Mouse (Mus musculus): ENCODE measurements around the gene Gm11077. TPM values are rescaled to one million over a fixed set of nuclear protein-coding genes. Genes with fewer than 3 reads are reported as not detected.

Gm11077 gene
- total and polyA plus RNA-seq, 2 experiments from 2014 or later, result not detected

DNA sequence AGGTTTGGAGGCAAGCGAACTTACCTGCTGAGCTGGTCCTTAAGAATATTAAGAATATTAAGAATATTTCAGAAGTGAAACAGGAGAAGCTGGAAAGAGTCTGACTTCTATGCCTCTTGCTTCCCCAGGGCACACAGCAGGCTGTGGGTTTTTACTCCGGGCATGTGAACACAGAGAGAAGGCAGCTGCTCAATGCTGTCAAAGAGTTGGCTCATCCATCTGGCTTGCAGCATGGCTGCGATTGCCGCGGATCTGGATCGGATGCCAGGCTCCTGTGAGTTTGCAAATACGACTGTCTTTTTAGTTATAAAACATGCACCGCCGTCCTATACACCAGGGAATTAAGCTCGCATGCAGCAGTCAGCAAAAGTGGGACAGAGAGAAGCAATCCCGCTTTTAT is 31.1 kb upstream of the Gm11077 start:
- no peaks in the 10 kb centered on the region for H3K36me3 ChIP-seq (ENCODE audit: insufficient read depth)
- no peaks in the 10 kb centered on the region for H3K9me3 ChIP-seq (ENCODE audit: low read length)
- no peak for TF ChIP-seq CTCF (IDR thresholded peaks at IDR 0.05; ENCODE audit: low read depth)
- 0 out of 2 replicates have a peak, but pooled peaks cover 3% of the 10 kb centered on the region for H3K27me3 ChIP-seq (ENCODE audit: insufficient read depth, low read length)
- 53% methylated on average over 11 of the region's 11 CpGs for WGBS
- no peak overlapping the region for H3K9ac ChIP-seq
- no peak overlapping the region for H3K4me2 ChIP-seq (ENCODE audit: low read depth)
- peaks cover 6% of the 10 kb centered on the region; the same call in 1 of the 2 replicates for H3K4me1 ChIP-seq (ENCODE audit: insufficient read depth)
- H3K27ac ChIP-seq (ENCODE audit: low read depth, low read length), result no peak overlapping the region
- DNase-seq (peak; percentile 90), ATAC-seq (peak; percentile 90)
- no peak overlapping the region for H3K4me3 ChIP-seq (ENCODE audit: low read depth, low read length)

DNA sequence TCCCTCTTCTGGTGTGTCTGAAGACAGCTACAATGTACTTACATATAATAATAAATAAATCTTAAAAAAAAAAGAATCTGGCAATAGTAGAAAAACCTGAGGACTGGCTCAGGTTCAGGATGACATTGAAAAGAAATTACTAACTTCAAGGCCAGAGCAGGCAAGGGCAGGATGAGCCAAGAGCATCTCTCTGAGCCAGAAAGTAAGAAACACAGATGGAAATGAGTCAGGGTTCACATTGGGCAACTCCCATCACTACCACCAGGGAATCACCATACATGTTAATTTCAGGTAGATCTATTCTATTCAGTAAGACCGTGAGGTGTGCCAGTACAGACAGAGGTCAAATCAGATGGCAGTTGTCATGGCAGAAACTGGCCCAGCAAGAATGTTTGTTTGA is 30.5 kb upstream of the Gm11077 start:
- H3K9me3 ChIP-seq (ENCODE audit: low read length), result no peaks in the 10 kb centered on the region
- DNase-seq (no peak), ATAC-seq (no peak)
- H3K27ac ChIP-seq (ENCODE audit: low read depth, low read length), result no peak overlapping the region
- no peak overlapping the region for H3K4me3 ChIP-seq (ENCODE audit: low read depth, low read length)
- no peak for TF ChIP-seq CTCF (IDR thresholded peaks at IDR 0.05; ENCODE audit: low read depth)
- no peak overlapping the region for H3K4me2 ChIP-seq (ENCODE audit: low read depth)
- H3K36me3 ChIP-seq (ENCODE audit: insufficient read depth), result no peaks in the 10 kb centered on the region
- 0 out of 2 replicates have a peak, but pooled peaks cover 3% of the 10 kb centered on the region for H3K27me3 ChIP-seq (ENCODE audit: insufficient read depth, low read length)
- no peak overlapping the region for H3K9ac ChIP-seq
- WGBS, result 94% methylated on average over 1 of the region's 1 CpGs
- peaks cover 6% of the 10 kb centered on the region; the same call in 1 of the 2 replicates for H3K4me1 ChIP-seq (ENCODE audit: insufficient read depth)

DNA sequence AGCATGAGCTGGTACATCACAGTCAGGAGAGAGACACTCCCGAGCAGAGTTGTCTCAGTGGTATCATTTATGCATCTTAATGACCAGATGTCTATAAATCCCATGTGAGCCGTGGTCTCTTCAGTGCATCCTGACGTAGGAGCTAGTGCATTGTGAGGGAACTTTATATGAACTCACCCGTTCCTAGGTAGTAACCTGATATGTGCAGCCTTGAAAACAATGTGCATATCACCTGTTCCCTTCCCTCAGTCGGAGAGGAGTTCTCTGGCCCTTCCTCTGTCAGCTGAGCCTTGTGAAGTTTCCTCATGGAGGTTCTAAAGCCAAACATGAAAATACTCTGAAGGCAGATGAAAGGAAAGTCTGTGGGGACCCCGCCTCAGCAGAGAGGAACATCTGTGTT is 27.8 kb upstream of the Gm11077 start:
- Histone ChIP-seq H3K9me3 (ENCODE audit: low read length) (no peaks in the 10 kb centered on the region), H3K27me3 (ENCODE audit: insufficient read depth, low read length) (0 out of 2 replicates have a peak, but pooled peaks cover 3% of the 10 kb centered on the region), H3K4me3 (ENCODE audit: low read depth, low read length) (no peak overlapping the region), H3K4me1 (ENCODE audit: insufficient read depth) (peaks cover 6% of the 10 kb centered on the region; the same call in 1 of the 2 replicates), H3K27ac (ENCODE audit: low read depth, low read length) (no peak overlapping the region), H3K36me3 (ENCODE audit: insufficient read depth) (no peaks in the 10 kb centered on the region), H3K4me2 (ENCODE audit: low read depth) (no peak overlapping the region), H3K9ac (no peak overlapping the region)
- WGBS, result 86% methylated on average over 6 of the region's 6 CpGs
- ATAC-seq, result no peak
- TF ChIP-seq CTCF (IDR thresholded peaks at IDR 0.05; ENCODE audit: low read depth), result no peak
- no peak for DNase-seq

DNA sequence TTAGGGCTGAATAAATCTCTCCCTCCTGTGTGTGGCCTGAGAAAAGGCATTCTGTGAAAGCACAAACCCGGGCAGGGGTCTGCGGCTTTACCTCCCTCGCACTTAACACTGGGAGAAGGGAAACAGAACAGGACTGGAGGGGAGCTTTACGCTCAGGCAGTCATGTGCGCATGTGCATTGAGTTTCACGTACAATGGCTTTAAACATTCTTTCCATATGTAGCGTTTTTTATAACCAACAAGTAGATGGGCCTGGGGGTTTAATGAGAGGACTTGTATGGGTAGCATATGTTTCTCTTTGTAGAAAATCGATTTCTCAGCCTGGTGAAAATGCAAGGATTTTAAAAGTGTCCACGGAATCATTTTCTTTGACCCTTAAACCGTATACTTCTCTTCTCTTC is 24.0 kb upstream of the Gm11077 start:
- H3K4me3 ChIP-seq (ENCODE audit: low read depth, low read length), result no peak overlapping the region
- no peak overlapping the region for H3K27ac ChIP-seq (ENCODE audit: low read depth, low read length)
- no peak for TF ChIP-seq CTCF (IDR thresholded peaks at IDR 0.05; ENCODE audit: low read depth)
- no peak overlapping the region for H3K4me2 ChIP-seq (ENCODE audit: low read depth)
- ATAC-seq (no peak), DNase-seq (no peak)
- 89% methylated on average over 10 of the region's 10 CpGs for WGBS
- no peak overlapping the region for H3K9ac ChIP-seq
- H3K9me3 ChIP-seq (ENCODE audit: low read length), result no peaks in the 10 kb centered on the region
- H3K27me3 ChIP-seq (ENCODE audit: insufficient read depth, low read length), result 0 out of 2 replicates have a peak, but pooled peaks cover 3% of the 10 kb centered on the region
- H3K36me3 ChIP-seq (ENCODE audit: insufficient read depth), result no peaks in the 10 kb centered on the region
- H3K4me1 ChIP-seq (ENCODE audit: insufficient read depth), result no peaks in the 10 kb centered on the region

DNA sequence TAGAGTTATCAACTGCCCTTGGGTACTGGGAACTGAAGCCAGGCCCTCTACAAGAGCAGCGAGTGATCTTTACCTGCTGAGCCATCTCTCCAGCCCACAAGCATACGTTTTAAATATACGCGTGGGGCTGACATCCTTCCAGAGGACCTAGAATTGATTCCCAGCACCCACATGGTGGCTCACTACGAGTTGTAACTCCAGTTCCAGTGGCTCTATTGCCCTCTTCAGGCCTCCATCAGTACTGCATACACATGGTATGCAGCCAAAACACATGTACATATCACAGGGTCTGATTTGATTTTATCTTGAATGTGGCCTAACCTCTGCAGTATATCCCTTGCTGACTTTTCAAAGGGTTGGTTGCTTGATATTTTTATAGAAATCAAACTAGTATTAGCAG is 23.0 kb upstream of the Gm11077 start:
- TF ChIP-seq CTCF (IDR thresholded peaks at IDR 0.05; ENCODE audit: low read depth), result 0 out of 2 replicates have a peak, but pooled peaks have one; percentile 17
- no peaks in the 10 kb centered on the region for H3K4me1 ChIP-seq (ENCODE audit: insufficient read depth)
- 0 out of 2 replicates have a peak, but pooled peaks cover 3% of the 10 kb centered on the region for H3K27me3 ChIP-seq (ENCODE audit: insufficient read depth, low read length)
- no peak overlapping the region for H3K27ac ChIP-seq (ENCODE audit: low read depth, low read length)
- 93% methylated on average over 5 of the region's 5 CpGs for WGBS
- H3K36me3 ChIP-seq (ENCODE audit: insufficient read depth), result no peaks in the 10 kb centered on the region
- H3K9me3 ChIP-seq (ENCODE audit: low read length), result no peaks in the 10 kb centered on the region
- ATAC-seq, result no peak
- H3K4me3 ChIP-seq (ENCODE audit: low read depth, low read length), result no peak overlapping the region
- no peak overlapping the region for H3K4me2 ChIP-seq (ENCODE audit: low read depth)
- DNase-seq, result no peak
- no peak overlapping the region for H3K9ac ChIP-seq

DNA sequence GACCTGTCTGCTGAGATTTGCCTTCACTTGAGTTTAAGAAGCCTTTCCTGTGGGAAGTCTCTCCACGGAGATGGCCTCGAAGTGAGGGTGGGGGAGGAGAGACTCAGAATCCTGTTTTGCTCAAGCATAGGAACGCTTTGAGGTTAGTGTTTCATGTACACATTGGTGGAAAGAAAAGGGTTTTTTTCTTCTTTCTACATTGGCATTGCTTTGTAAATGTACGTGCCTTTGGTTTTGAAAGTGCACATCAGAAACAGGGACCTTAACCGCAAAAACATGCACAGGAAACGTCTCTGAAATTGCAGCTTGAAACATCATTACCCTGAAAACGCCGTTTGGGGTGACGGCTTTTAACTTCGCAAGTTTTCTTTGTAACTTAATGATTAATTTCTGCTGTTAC is 21.0 kb upstream of the Gm11077 start:
- DNase-seq, result no peak
- no peaks in the 10 kb centered on the region for H3K27me3 ChIP-seq (ENCODE audit: insufficient read depth, low read length)
- H3K4me1 ChIP-seq (ENCODE audit: insufficient read depth), result no peaks in the 10 kb centered on the region
- no peak overlapping the region for H3K27ac ChIP-seq (ENCODE audit: low read depth, low read length)
- no peak overlapping the region for H3K4me3 ChIP-seq (ENCODE audit: low read depth, low read length)
- no peak overlapping the region for H3K9ac ChIP-seq
- no peak for ATAC-seq
- no peak overlapping the region for H3K4me2 ChIP-seq (ENCODE audit: low read depth)
- TF ChIP-seq CTCF (IDR thresholded peaks at IDR 0.05; ENCODE audit: low read depth), result no peak
- H3K9me3 ChIP-seq (ENCODE audit: low read length), result no peaks in the 10 kb centered on the region
- H3K36me3 ChIP-seq (ENCODE audit: insufficient read depth), result no peaks in the 10 kb centered on the region
- WGBS, result 82% methylated on average over 10 of the region's 10 CpGs

DNA sequence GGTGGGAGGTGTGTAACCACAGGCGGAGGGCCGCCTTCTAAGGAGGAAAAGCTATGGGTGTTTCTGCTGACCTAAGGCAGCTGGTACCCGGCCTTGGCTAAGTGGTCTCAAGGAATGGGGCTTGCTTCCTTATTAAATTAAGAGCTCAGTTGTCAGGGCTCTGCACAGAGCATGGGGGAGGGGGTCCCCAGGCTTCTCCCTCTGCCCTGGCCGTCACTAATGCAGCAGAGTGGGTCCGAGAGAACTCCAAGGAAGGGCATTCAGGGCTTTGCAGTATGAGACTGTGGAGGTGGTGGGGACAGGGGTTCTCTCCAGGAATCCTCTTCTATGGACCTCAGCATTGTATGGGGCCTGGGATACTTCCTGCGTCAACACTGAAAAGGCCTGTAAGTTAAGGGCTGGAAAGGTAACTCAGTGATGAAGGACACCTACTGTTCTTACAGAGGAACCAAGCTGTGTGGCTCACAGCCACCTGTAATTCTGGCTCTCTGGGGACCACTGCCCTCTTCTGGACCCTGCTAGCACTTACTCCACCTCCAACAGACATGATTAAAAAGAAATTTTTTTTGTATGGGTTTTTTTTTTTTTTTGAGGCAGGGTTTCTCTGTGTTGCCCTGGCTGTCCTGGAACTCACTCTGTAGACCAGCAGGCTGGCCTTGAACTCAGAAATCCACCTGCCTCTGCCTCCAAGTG is 19.5 kb upstream of the Gm11077 start:
- Histone ChIP-seq H3K27me3 (ENCODE audit: insufficient read depth, low read length) (no peaks in the 10 kb centered on the region), H3K36me3 (ENCODE audit: insufficient read depth) (no peaks in the 10 kb centered on the region), H3K9me3 (ENCODE audit: low read length) (no peaks in the 10 kb centered on the region), H3K4me3 (ENCODE audit: low read depth, low read length) (no peak overlapping the region), H3K9ac (no peak overlapping the region), H3K27ac (ENCODE audit: low read depth, low read length) (no peak overlapping the region), H3K4me2 (ENCODE audit: low read depth) (no peak overlapping the region), H3K4me1 (ENCODE audit: insufficient read depth) (no peaks in the 10 kb centered on the region)
- DNase-seq (no peak), ATAC-seq (0 out of 2 replicates have a peak, but pooled peaks have one; percentile 36)
- WGBS, result 70% methylated on average over 6 of the region's 6 CpGs
- TF ChIP-seq CTCF (IDR thresholded peaks at IDR 0.05; ENCODE audit: low read depth), result peak; percentile 47

Data from forebrain, postnatal 0 days (tissue).